Mouse (Mus musculus): ENCODE data around the gene Arid2.

GRCm38 (mm10) chr15:96244171-96244570, 43.1 kb upstream of the Arid2 start:
- TF ChIP-seq POLR2A (IDR thresholded peaks at IDR 0.05; ENCODE audit: low read depth, low read length) (no peak), CTCF (IDR thresholded peaks at IDR 0.05; ENCODE audit: borderline replicate concordance, insufficient read depth, low read length) (no peak)
